Mouse (Mus musculus) hindlimb bud, embryonic 11.5 days (tissue): ENCODE data around the gene Opn4.

Source experiments
- DNase-seq: peaks from one replicate; pipeline ENCODE4 v3.0.0-alpha.2; 2012; ENCODE audit warnings: low read depth, low spot score; ENCODE audit errors: extremely low spot score

Gene Opn4

GRCm38 (mm10) chr14:34566530-34566929 is 33.4 kb downstream of the Opn4 start:
- DNase-seq: no peak

- DNase-seq: no peak
These were observed 34.2 kb downstream of the Opn4 start for GRCm38 (mm10) chr14:34565711-34566110.

GRCm38 (mm10) chr14:34564646-34565045 is 35.3 kb downstream of the Opn4 start:
- DNase-seq: no peak

- DNase-seq: no peak
These were observed 37.5 kb downstream of the Opn4 start for GRCm38 (mm10) chr14:34562393-34562792.

- DNase-seq: no peak
These were observed 38.3 kb downstream of the Opn4 start for GRCm38 (mm10) chr14:34561647-34562046.

- DNase-seq: no peak
These were observed 41.0 kb downstream of the Opn4 start for GRCm38 (mm10) chr14:34558947-34559346.

GRCm38 (mm10) chr14:34555211-34555610 is 44.7 kb downstream of the Opn4 start:
- DNase-seq: no peak

- DNase-seq: no peak
These were observed 45.9 kb downstream of the Opn4 start for GRCm38 (mm10) chr14:34554047-34554446.

GRCm38 (mm10) chr14:34553470-34553869 is 46.5 kb downstream of the Opn4 start:
- DNase-seq: no peak

- no peak for DNase-seq
These were observed 47.7 kb downstream of the Opn4 start for GRCm38 (mm10) chr14:34552226-34552625.

- no peak for DNase-seq
These were observed 50.8 kb downstream of the Opn4 start for GRCm38 (mm10) chr14:34549004-34549671.

- peak; percentile 60 for DNase-seq
These were observed 51.4 kb downstream of the Opn4 start for GRCm38 (mm10) chr14:34548391-34549001.

GRCm38 (mm10) chr14:34544545-34544944 is 55.4 kb downstream of the Opn4 start:
- no peak for DNase-seq

GRCm38 (mm10) chr14:34544001-34544400 is 55.9 kb downstream of the Opn4 start:
- no peak for DNase-seq

GRCm38 (mm10) chr14:34543596-34543995 is 56.3 kb downstream of the Opn4 start:
- no peak for DNase-seq

- DNase-seq: no peak
These were observed 58.0 kb downstream of the Opn4 start for GRCm38 (mm10) chr14:34541896-34542295.

- no peak for DNase-seq
These were observed 59.2 kb downstream of the Opn4 start for GRCm38 (mm10) chr14:34540685-34541162.
